Mouse (Mus musculus): ENCODE results near the gene Pcsk1.

Pcsk1 gene

DNA sequence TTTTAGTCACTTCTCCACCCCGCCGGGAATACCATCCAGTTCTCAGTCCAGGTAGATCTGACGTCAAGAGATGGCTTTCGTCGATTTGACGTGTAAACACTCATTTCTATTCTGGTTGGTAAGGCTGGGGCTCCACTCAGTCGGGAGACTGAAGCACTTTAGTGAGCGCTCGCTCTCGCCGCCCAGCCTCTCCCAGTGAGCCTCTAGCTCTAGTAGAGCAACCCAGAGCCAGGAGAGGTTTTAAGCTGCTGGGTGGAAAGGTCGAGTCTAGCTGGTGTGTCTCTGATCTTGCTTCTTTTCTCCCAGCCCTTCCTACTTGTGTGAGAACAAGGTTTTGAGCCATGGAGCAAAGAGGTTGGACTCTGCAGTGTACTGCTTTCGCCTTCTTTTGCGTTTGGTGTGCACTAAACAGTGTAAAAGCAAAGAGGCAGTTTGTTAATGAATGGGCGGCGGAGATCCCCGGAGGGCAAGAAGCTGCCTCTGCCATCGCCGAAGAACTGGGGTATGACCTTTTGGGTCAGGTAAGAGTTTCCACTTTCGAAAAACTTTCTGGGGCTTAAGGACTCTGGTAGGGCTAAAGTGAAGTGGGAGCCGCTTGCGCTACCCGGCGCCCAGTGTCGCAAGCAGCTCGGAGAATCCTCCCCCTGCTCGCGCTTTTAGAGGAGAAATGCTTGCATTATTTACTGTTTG is at the start of gene Pcsk1:
TSS of gene Pcsk1 (plus strand) at position 106 of the 690 bp plus-strand sequence.
- in situ Hi-C loops (cut with MboI; ENCODE audit: low sequenced_read_pairs): no loop called here

DNA sequence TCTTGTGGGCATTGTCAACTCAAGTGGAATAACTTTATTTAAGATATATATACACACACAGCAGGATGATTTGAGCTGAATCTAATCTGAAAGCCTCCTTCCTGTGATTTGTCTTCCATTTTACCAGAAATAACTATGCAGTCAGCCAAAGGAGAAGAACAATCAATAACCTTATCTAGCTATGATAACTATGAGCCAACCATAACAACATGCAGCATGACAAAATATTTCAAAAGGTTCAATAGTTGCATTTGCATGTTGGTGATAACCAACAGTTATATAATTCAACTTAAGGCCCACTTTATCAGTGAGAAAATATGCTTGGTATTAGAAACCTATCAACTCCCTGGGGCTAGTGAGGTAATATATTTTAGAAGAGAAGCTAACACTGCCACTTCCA is 30.8 kb upstream of the Pcsk1 start:
- in situ Hi-C loops (cut with MboI; ENCODE audit: low sequenced_read_pairs): no loop called here

DNA sequence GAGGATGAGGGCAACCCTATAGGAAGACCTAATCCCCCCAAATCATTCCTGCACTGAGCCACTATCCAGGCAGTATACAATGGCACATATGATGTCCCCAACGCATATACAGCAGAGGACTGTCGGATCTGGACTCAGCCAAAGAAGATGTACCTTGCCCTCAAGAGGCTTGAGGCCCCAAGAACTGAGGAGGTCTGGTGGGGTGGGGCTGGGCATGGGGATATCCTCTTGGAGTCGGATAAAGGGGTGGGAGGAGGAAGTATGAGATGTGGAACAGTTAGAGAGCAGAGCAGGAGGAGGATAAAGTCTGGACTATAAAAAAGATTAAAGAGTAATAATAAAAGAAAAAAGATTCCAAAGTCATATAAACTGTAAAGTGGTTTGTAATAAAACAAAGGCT is 25.7 kb upstream of the Pcsk1 start:
- in situ Hi-C loops (cut with MboI; ENCODE audit: low sequenced_read_pairs): no loop called here

DNA sequence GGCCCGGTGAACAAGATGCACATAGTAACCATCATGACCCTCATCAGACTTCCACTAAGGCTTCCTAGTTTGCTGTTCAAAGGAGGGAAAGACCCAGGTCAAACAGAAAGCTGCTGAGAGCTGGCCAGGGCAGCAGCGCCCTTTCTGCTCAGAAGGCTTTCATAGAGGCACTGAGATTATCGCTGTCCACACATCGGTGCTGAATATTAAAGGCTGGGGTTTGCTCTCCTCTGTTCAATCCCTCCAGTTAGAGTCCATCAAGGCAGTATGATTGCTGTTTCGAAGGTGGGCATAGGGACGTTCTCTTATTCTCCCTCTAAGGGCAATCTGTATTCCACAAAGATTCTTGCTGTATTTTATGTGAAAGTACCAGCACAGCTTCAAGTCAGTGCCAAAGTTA is 1.0 kb upstream of the Pcsk1 start:
- in situ Hi-C loops (cut with MboI; ENCODE audit: low sequenced_read_pairs): no loop called here

DNA sequence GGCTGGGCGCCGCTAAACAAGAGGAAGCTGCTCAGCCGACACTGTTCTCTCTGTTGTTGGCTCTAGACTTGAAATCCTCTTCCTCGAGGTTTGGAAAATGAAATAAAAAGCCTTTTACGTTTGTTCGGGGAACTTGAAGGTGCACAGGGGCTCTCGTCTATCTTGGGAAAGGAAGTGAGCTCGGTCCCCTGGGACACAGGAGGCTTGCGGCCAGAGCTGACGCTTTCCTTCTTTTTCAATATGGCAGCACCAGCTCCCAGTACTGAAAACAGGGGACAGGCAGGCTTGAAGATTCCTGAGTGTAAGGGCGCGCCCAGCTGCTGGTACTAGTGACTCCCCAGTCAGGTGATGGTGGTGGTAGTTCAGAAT is 769 bp downstream of the Pcsk1 start:
- in situ Hi-C loops (cut with MboI; ENCODE audit: low sequenced_read_pairs): no loop called here

DNA sequence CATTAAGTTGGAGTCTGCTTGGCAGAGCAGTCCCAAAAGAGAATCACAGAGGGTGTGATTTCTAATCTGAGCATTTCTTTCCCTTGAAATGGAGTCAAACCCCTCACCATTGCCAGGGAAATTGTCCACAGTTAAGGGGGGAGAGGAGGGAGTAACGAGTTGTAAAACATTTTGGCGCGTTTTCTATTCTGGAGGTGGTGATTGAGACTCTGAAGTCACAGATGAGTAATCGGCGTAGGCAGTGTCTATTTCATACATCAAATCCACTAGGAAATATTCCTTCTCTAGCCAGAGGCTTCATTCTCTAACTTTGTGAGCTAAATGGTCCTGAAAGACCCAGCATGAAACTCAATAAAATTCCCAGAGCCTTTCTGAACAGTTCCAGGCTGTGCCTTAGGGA is 1.4 kb downstream of the Pcsk1 start:
- in situ Hi-C loops (cut with MboI; ENCODE audit: low sequenced_read_pairs): no loop called here

DNA sequence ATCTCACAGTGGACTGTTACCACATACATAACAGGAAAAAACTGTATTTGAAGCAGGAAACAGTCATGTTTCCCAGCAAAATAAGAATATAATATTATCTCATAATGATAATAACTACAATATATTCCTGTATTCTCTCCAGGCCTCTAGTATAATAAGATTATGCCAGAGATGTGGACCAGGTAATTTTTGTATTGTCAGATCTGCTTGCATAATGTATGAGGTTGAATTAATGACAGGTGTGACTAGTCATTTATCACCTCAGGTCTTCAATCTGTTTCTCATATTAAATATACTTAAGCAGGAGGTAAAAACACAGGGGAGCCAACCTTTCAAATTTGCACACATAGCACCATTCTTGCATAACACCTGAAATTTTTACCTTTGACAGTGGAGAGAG is 5.9 kb downstream of the Pcsk1 start:
- in situ Hi-C loops (cut with MboI; ENCODE audit: low sequenced_read_pairs): no loop called here

DNA sequence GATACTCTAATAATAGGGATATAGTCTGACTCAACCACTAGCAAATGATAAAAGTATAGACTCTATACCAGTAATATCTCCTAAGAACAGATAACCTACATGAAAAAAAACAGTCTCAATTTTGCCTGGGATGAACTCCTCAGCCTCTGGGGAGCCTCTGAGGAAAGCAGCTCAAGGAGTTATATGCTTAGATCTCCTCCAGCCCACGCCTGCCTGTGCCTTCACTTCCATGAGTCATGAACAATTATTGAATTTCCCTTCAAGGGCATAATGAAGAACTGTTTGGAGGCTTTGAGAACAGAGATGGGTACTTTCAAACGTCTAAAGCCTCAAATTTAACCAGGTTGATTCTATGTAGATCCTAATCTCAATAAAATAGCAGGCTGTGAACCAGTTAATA is 23.5 kb downstream of the Pcsk1 start:
- in situ Hi-C loops (cut with MboI; ENCODE audit: low sequenced_read_pairs): no loop called here

DNA sequence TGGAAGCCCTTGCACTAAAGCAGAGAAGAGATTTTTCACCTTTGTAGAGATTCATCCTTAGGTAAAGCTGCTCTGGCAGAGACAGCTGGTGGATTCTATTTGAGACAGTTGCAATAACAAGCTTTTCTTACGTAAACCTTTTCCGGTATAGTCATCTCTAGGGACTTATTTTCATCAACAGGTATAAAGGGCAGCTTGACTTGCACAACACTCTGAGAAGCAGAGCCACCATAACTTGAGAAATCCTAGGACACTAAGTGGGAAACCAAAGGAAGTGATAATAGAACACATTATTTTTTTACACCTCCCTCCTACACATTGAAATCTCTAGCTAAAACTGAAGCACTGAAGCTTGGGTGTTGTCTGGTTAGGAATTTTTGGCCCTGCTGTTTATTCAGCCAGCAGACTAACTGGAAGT is 24.4 kb downstream of the Pcsk1 start:
- in situ Hi-C loops (cut with MboI; ENCODE audit: low sequenced_read_pairs): no loop called here

DNA sequence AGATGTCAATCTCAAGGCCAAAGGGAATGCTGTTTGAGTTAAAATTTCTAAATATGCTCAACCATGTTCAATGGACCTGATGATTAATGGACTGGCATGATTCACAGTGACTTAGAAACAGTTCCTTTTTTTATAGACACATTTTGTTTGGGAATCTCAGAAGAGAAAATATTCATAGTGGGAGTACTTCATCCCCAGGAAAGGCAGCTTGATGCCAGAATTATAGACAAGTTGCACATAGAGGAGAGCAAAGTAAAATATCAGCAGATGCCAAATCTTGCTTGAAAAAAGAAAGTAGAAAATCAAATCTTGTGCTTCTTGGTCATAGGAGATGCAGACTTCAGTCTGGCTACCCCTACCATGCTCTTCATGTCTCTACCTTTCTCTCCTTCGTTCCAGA is 25.2 kb downstream of the Pcsk1 start:
- in situ Hi-C loops (cut with MboI; ENCODE audit: low sequenced_read_pairs): no loop called here

DNA sequence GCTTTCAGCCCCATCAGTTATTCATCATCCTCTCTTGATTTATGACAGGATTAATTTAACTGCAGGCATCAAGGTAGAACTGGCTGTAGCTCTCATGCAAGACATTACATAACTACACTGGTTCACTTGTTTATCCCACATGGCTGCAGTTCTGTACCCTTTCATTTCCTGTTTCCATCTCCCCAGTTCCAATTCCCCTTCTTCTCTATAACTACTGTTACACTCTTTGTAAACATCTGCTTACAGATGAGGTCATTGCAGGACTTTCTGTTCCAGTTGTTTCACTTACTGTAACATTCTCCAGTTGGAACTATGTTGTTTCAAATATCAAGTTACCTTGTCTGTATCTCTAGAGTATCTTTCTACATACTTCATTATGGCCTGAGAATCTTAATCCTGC is 46.2 kb downstream of the Pcsk1 start:
- in situ Hi-C loops (cut with MboI; ENCODE audit: low sequenced_read_pairs): no loop called here

DNA sequence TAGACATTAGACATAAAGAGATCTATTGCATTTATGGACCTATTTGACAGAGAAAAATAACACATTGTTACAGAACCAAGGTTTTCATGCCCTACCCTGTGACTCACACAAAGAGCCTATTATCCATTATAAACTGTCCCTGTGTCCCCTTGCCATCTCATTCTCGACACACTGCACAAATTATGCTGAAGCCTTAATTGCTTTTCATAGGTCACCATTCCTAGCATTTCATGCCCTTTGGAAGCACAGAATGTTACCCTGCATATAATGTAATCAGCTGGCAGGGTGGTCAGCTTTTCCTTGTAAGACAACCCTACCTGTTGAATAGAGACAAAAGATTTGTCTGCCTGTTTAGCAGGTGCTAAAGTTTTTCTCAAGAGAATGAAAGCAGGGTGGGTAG is 71.0 kb downstream of the Pcsk1 start:
- in situ Hi-C loops (cut with MboI; ENCODE audit: low sequenced_read_pairs): no loop called here

DNA sequence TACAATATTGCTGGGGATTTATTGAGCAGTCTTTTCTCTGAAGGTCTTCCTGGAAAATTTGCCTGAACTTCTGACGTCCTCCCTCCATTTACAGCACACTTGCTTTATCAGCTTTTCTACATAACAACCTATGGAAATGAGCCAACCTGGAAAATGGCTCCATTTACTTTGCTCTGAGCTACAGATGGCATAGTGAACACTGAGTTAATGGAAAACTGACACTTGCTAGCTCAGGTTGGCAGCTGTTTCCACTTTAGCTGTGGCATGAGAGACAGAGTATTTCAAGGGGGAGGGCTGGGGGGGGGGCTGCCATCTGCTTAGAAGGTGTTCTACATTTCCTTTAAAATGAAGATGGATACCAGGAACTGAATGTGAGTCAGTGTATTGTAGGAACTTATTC is 73.8 kb downstream of the Pcsk1 start:
- in situ Hi-C loops (cut with MboI; ENCODE audit: low sequenced_read_pairs): no loop called here

Measured in CH12F3 (cell line).